Mouse (Mus musculus) MEL (cell line): Measurements from ENCODE around the gene Bcl6b. TPM values are rescaled to one million over a fixed set of nuclear protein-coding genes. Genes with fewer than 3 reads are reported as not detected.
A peak's percentile ranks its signal among the peaks of the same experiment; 100 is the strongest.

Experiments used
- DNase-seq: peaks from one replicate; pipeline ENCODE4 v3.0.0; 2011; ENCODE audit warnings: low read depth, low spot score
- H3K27ac ChIP-seq: 2 replicates; pipeline ENCODE4 v1.5.1; 2012; ENCODE audit warnings: low read depth, mild to moderate bottlenecking, control low read depth, low read length, moderate library complexity; ENCODE audit not compliant: control insufficient read depth
- H3K27me3 ChIP-seq, 2 experiments: fragments of 150-350 bp in 1 of 2; sonication (generic) in 1 of 2; 2 replicates each; pipeline ENCODE4 v1.6.1; 2012; ENCODE audit warnings: low read length in 2 of 2, mild to moderate bottlenecking in 2 of 2, improper control_type of control experiment in 1 of 2, moderate library complexity in 1 of 2; ENCODE audit not compliant: insufficient read depth in 2 of 2, control insufficient read depth in 1 of 2
- H3K36me3 ChIP-seq, 2 experiments: 2 replicates each; pipeline ENCODE4 v1.6.1; 2012 to 2014; ENCODE audit warnings: low read length in 2 of 2, improper control_type of control experiment in 1 of 2, inconsistent platforms in 1 of 2, mild to moderate bottlenecking in 1 of 2; ENCODE audit not compliant: insufficient read depth in 2 of 2, control insufficient read depth in 1 of 2
- H3K4me1 ChIP-seq, 2 experiments: fragments of 150-350 bp in 1 of 2; sonication (generic) in 1 of 2; 2 replicates each; pipeline ENCODE4 v1.6.1; 2012; ENCODE audit warnings: low read length in 2 of 2, improper control_type of control experiment in 1 of 2, mild to moderate bottlenecking in 1 of 2; ENCODE audit not compliant: insufficient read depth in 2 of 2, control insufficient read depth in 1 of 2
- H3K4me3 ChIP-seq, 2 experiments: fragments of 150-350 bp in 1 of 2; sonication (generic) in 1 of 2; 2 replicates each; pipeline ENCODE4 v1.5.1; 2012; ENCODE audit warnings: low read depth in 2 of 2, low read length in 2 of 2, mild to moderate bottlenecking in 2 of 2, moderate library complexity in 2 of 2, control low read depth in 1 of 2, improper control_type of control experiment in 1 of 2; ENCODE audit not compliant: control insufficient read depth in 1 of 2, insufficient read depth in 1 of 2
- H3K79me2 ChIP-seq: 2 replicates; pipeline ENCODE4 v1.6.1; 2012; ENCODE audit warnings: mild to moderate bottlenecking, low read length, moderate library complexity; ENCODE audit not compliant: control insufficient read depth, poor library complexity, insufficient read depth
- H3K9ac ChIP-seq: 2 replicates; pipeline ENCODE4 v1.6.1; 2012; ENCODE audit warnings: low read depth, mild to moderate bottlenecking, control low read depth, low read length, moderate library complexity; ENCODE audit not compliant: control insufficient read depth, poor library complexity, severe bottlenecking
- H3K9me3 ChIP-seq: fragments of 150-350 bp; sonication (generic); replicated peaks from 2 replicates; pipeline ENCODE4 v1.6.1; 2012; ENCODE audit warnings: mild to moderate bottlenecking, low read length, improper control_type of control experiment, moderate library complexity; ENCODE audit not compliant: insufficient read depth
- BHLHE40 ChIP-seq: IDR thresholded peaks from 2 replicates; pipeline ENCODE4 v1.6.1; 2012; ENCODE audit warnings: low read depth, mild to moderate bottlenecking, inconsistent platforms, low read length, improper control_type of control experiment, borderline replicate concordance
- CHD2 ChIP-seq: IDR thresholded peaks from 2 replicates; pipeline ENCODE4 v1.6.1; 2011; ENCODE audit warnings: low read length, improper control_type of control experiment
- CTCF ChIP-seq, 3 experiments: IDR thresholded peaks in 2 of 3; conservative IDR thresholded peaks in 1 of 3; 2 replicates each; pipeline ENCODE4 v1.5.1; 2011 to 2012; ENCODE audit warnings: low read length in 3 of 3, low read depth in 2 of 3, mild to moderate bottlenecking in 2 of 3, improper control_type of control experiment in 1 of 3, inconsistent platforms in 1 of 3, mixed read lengths in 1 of 3, moderate library complexity in 1 of 3; ENCODE audit not compliant: control insufficient read depth in 1 of 3, insufficient read depth in 1 of 3, poor library complexity in 1 of 3, severe bottlenecking in 1 of 3
- E2F4 ChIP-seq: IDR thresholded peaks from 2 replicates; pipeline ENCODE4 v1.6.1; 2011; ENCODE audit warnings: low read depth, low read length, improper control_type of control experiment, borderline replicate concordance
- ELF1 ChIP-seq: IDR thresholded peaks from 2 replicates; pipeline ENCODE4 v1.6.1; 2014; ENCODE audit warnings: low read depth, mild to moderate bottlenecking, inconsistent platforms, low read length, improper control_type of control experiment, moderate library complexity
- EP300 ChIP-seq, 2 experiments: IDR thresholded peaks; 2 replicates each; pipeline ENCODE4 v1.6.1; 2011; ENCODE audit warnings: improper control_type of control experiment in 2 of 2, low read length in 2 of 2, low read depth in 1 of 2, mild to moderate bottlenecking in 1 of 2
- ETS1 ChIP-seq: IDR thresholded peaks from 2 replicates; pipeline ENCODE4 v1.6.1; 2012; ENCODE audit warnings: low read depth, mild to moderate bottlenecking, inconsistent platforms, low read length, improper control_type of control experiment, moderate library complexity
- GABPA ChIP-seq: IDR thresholded peaks from 2 replicates; pipeline ENCODE4 v1.6.1; 2012; ENCODE audit warnings: low read depth, mild to moderate bottlenecking, inconsistent platforms, low read length, improper control_type of control experiment, moderate library complexity
- HCFC1 ChIP-seq: IDR thresholded peaks from 2 replicates; pipeline ENCODE4 v1.6.1; 2012; ENCODE audit warnings: low read depth, mild to moderate bottlenecking, inconsistent platforms, low read length, improper control_type of control experiment, moderate library complexity
- JUND ChIP-seq: IDR thresholded peaks from 2 replicates; pipeline ENCODE4 v1.6.1; 2011; ENCODE audit warnings: low read depth, mild to moderate bottlenecking, improper control_type of control experiment, low read length
- KAT2A ChIP-seq: conservative IDR thresholded peaks from 2 replicates; pipeline ENCODE4 v1.6.1; 2012; ENCODE audit warnings: low read depth, low read length, improper control_type of control experiment, inconsistent platforms
- MAFK ChIP-seq: IDR thresholded peaks from 2 replicates; pipeline ENCODE4 v1.6.1; 2011; ENCODE audit warnings: low read depth, mild to moderate bottlenecking, low read length, improper control_type of control experiment, borderline replicate concordance
- MAX ChIP-seq: IDR thresholded peaks from 2 replicates; pipeline ENCODE4 v1.6.1; 2011; ENCODE audit warnings: low read length, improper control_type of control experiment
- MAZ ChIP-seq: IDR thresholded peaks from 2 replicates; pipeline ENCODE4 v1.6.1; 2012; ENCODE audit warnings: low read depth, mild to moderate bottlenecking, inconsistent platforms, low read length, improper control_type of control experiment
- MXI1 ChIP-seq: IDR thresholded peaks from 2 replicates; pipeline ENCODE4 v1.6.1; 2011; ENCODE audit warnings: mild to moderate bottlenecking, low read depth, low read length, improper control_type of control experiment
- MYC ChIP-seq: IDR thresholded peaks from 2 replicates; pipeline ENCODE4 v1.6.1; 2011; ENCODE audit warnings: low read depth, mild to moderate bottlenecking, low read length, improper control_type of control experiment, moderate library complexity
- NELFE ChIP-seq: IDR thresholded peaks from 2 replicates; pipeline ENCODE4 v1.6.1; 2011; ENCODE audit warnings: low read depth, low read length, improper control_type of control experiment
- NRF1 ChIP-seq: IDR thresholded peaks from 2 replicates; pipeline ENCODE4 v1.6.1; 2014; ENCODE audit warnings: low read depth, mild to moderate bottlenecking, inconsistent platforms, low read length, improper control_type of control experiment, moderate library complexity; ENCODE audit not compliant: poor library complexity, insufficient read depth, severe bottlenecking
- POLR2A ChIP-seq, 2 experiments: IDR thresholded peaks; 2 replicates each; pipeline ENCODE4 v1.6.1; 2011 to 2012; ENCODE audit warnings: low read length in 2 of 2, mild to moderate bottlenecking in 2 of 2, control low read depth in 1 of 2, improper control_type of control experiment in 1 of 2, low read depth in 1 of 2, moderate library complexity in 1 of 2; ENCODE audit not compliant: control insufficient read depth in 1 of 2, insufficient read depth in 1 of 2, poor library complexity in 1 of 2
- POLR2AphosphoS2 ChIP-seq: IDR thresholded peaks from 2 replicates; pipeline ENCODE4 v1.6.1; 2011; ENCODE audit warnings: low read length, improper control_type of control experiment
- POLR2AphosphoS5 ChIP-seq: IDR thresholded peaks from 2 replicates; pipeline ENCODE4 v1.6.1; 2012; ENCODE audit warnings: low read depth, borderline replicate concordance, mild to moderate bottlenecking, inconsistent platforms, low read length, moderate library complexity, mixed read lengths
- RCOR1 ChIP-seq: IDR thresholded peaks from 2 replicates; pipeline ENCODE4 v1.6.1; 2012; ENCODE audit warnings: low read depth, mild to moderate bottlenecking, inconsistent platforms, low read length, improper control_type of control experiment
- SIN3A ChIP-seq: IDR thresholded peaks from 2 replicates; pipeline ENCODE4 v1.6.1; 2012; ENCODE audit warnings: low read length, improper control_type of control experiment, inconsistent platforms
- TBP ChIP-seq: IDR thresholded peaks from 2 replicates; pipeline ENCODE4 v1.8.0; 2011; ENCODE audit warnings: low read depth, low read length, improper control_type of control experiment
- TCF12 ChIP-seq: IDR thresholded peaks from 2 replicates; pipeline ENCODE4 v1.6.1; 2014; ENCODE audit warnings: low read depth, mild to moderate bottlenecking, inconsistent platforms, low read length, improper control_type of control experiment, moderate library complexity
- UBTF ChIP-seq: IDR thresholded peaks from 2 replicates; pipeline ENCODE4 v1.6.1; 2012; ENCODE audit warnings: low read depth, mild to moderate bottlenecking, inconsistent platforms, low read length, improper control_type of control experiment, moderate library complexity, borderline replicate concordance; ENCODE audit not compliant: insufficient read depth
- USF1 ChIP-seq: IDR thresholded peaks from 2 replicates; pipeline ENCODE4 v1.6.1; 2014; ENCODE audit warnings: low read depth, mild to moderate bottlenecking, inconsistent platforms, low read length, improper control_type of control experiment, moderate library complexity
- USF2 ChIP-seq, 2 experiments: IDR thresholded peaks; 2 replicates each; pipeline ENCODE4 v1.6.1; 2011 to 2012; ENCODE audit warnings: improper control_type of control experiment in 2 of 2, low read length in 2 of 2, borderline replicate concordance in 1 of 2, inconsistent platforms in 1 of 2, low read depth in 1 of 2, mild to moderate bottlenecking in 1 of 2; ENCODE audit not compliant: insufficient read depth in 1 of 2
- ZKSCAN1 ChIP-seq: IDR thresholded peaks from 2 replicates; pipeline ENCODE4 v1.6.1; 2012; ENCODE audit warnings: low read depth, mild to moderate bottlenecking, inconsistent platforms, low read length, improper control_type of control experiment, moderate library complexity
- ZMIZ1 ChIP-seq: IDR thresholded peaks from 2 replicates; pipeline ENCODE4 v1.6.1; 2012; ENCODE audit warnings: low read depth, mild to moderate bottlenecking, inconsistent platforms, low read length, improper control_type of control experiment, moderate library complexity
- ZNF384 ChIP-seq: IDR thresholded peaks from 2 replicates; pipeline ENCODE4 v1.6.1; 2012; ENCODE audit warnings: low read depth, mild to moderate bottlenecking, inconsistent platforms, low read length, improper control_type of control experiment
- polyA plus RNA-seq, 2 experiments: library from polyadenylated mRNA; stranded (reverse) in 1 of 2; unstranded in 1 of 2; fragments of >175 nt in 1 of 2; fragments of >200 nt in 1 of 2; gene quantifications; 2 replicates each; pipeline versions ENCODE4 v1.2.1 to v1.2.4; 2012; ENCODE audit warnings: low replicate concordance in 2 of 2, low read depth in 1 of 2; ENCODE audit not compliant: insufficient read length in 2 of 2, insufficient read depth in 1 of 2, missing spikeins in 1 of 2
- total RNA-seq: library from RNA; depleted of rRNA; stranded (reverse); fragments of 300-350 nt; gene quantifications from 2 replicates; pipeline ENCODE4 v1.2.3, GENCODE M21; 2012

Bcl6b gene
- total and polyA plus RNA-seq, 3 experiments = not detected

DNA sequence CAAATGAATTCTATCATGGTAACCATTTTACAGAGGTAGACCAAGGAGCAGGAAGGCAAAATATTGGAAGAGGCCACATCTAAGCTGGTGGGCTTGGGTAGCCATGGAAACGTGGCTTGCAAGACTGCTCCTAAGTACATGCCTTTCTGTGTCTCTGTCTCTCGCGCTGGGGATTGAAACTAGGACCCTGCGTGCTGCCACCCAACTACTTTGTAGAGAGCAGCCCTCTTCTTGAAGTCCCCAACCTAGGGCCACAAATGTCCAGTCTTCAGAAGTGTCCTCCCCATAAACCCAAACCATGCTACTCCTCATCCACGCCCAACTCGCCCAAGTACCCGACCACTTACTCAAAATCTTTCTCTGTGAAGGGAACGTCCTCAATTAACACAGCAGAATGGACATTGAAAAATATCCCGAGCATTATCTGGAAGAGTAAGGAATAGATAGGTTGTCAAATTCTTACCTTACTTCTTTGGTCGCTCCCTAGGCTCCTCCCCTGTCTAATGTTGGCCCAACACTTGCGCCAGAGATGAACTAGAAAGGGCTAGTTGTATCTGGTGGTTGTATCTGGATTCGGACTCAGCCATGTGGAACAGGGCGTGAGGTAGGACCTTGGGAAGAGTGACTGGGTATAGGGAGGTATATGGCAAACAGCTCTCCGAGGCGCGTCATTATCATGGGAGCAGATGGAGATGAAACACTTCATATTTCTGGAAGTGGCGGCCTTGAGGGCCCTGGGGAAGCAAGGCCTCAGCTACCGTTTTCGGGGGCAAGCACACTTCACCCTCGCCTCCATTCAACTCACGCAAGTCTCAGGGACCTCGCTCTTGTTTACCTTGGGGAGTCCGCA is 9.2 kb upstream of the Bcl6b start:
- H3K4me1 ChIP-seq = peaks cover 0 to 7% of the 10 kb centered on the region in 2 experiments; a peak in 3 of 4 replicates

DNA sequence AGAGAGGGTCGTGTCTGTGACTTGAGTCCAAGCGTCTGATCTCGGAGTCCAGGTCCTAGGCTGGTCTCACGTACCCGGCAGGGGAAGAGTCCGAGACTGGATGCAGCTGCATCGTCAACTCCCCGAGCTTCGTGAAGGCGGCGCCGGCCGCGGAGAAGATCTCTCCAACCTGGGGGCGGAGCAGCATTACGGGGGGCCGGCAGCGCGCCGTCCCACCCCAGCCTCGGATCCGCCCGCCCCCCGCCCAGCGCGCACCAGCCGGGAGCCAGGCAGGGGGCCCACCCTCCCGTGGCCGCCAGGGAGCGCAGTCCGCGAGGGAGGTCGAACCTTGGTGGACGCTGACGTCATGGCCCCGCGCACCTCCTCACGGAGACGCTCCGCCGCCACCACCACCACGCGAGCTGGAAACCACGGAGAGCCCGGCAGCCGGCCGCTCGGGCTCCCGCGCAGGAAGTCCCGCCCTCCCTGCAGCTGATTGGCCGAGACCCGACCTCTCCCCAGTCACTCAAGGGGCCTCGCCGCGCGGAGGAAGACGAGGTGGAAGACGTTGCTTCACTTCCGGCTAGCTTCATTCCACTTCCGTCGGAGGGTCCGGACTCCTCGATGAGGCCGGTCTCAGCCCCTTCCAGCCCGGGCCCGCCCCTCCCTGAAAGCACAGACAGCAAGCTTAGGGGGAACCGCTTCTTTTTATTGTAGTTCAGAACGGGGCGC is 8.0 kb upstream of the Bcl6b start, which contains the start of gene 0610010K14Rik:
Gene 0610010K14Rik, minus strand, starts transcription at position 458 of the 711 bp plus-strand sequence.
- Histone ChIP-seq H3K27ac (peak within 1 kb of the TSS; percentile 93), H3K9me3 (no peaks in the 10 kb centered on the region), H3K9ac (peak within 1 kb of the TSS; percentile 87), H3K79me2 (peaks cover 17% of the 10 kb centered on the region), H3K4me1 (peaks cover 0 to 7% of the 10 kb centered on the region in 2 experiments; a peak in 3 of 4 replicates), H3K36me3 (peaks cover 0 to 6% of the 10 kb centered on the region in 2 experiments; a peak in 1 of 4 replicates), H3K27me3 (no peaks in the 10 kb centered on the region), H3K4me3 (peak within 1 kb of the TSS; percentile 87 to 92)
- peak; percentile 99 for DNase-seq
- TF ChIP-seq ZMIZ1 (peak; percentile 63; the same call in 1 of the 2 replicates), POLR2A (IDR thresholded peaks at IDR 0.05; ENCODE audit: control insufficient read depth in 1 of 2, insufficient read depth in 1 of 2, low read depth in 1 of 2, low read length in 2 of 2, poor library complexity in 1 of 2) (peak; percentile 92 to 94), TCF12 (peak; percentile 96), KAT2A (peak; percentile 76; the same call in 1 of the 2 replicates), ELF1 (peak; percentile 72; the same call in 1 of the 2 replicates), UBTF (no peak), HCFC1 (peak; percentile 87), CHD2 (no peak), RCOR1 (peak; percentile 42; the same call in 1 of the 2 replicates), SIN3A (peak; percentile 72), TBP (peak; percentile 98), POLR2AphosphoS2 (peak; percentile 98), MAFK (no peak), USF1 (peak; percentile 60; the same call in 1 of the 2 replicates), POLR2AphosphoS5 (no peak), ZNF384 (no peak), ZKSCAN1 (no peak), E2F4 (no peak; the same call in 1 of the 2 replicates), MYC (peak; percentile 66; the same call in 1 of the 2 replicates), GABPA (no peak)

More for the DNA sequence above, 9.2 kb upstream of the Bcl6b start:
- peaks cover 17% of the 10 kb centered on the region for H3K79me2 ChIP-seq
- H3K9ac ChIP-seq = peak overlapping the region; percentile 82
- peaks cover 0 to 2% of the 10 kb centered on the region in 2 experiments; a peak in 1 of 4 replicates for H3K27me3 ChIP-seq
- H3K36me3 ChIP-seq = peaks cover 0 to 6% of the 10 kb centered on the region in 2 experiments; a peak in 1 of 4 replicates
- peak overlapping the region; percentile 87 to 92 for H3K4me3 ChIP-seq
- peak; percentile 73 for DNase-seq
- H3K27ac ChIP-seq = peak overlapping the region; percentile 93
- no peaks in the 10 kb centered on the region for H3K9me3 ChIP-seq
- TF ChIP-seq JUND (no peak), NRF1 (no peak), E2F4 (no peak), TBP (no peak), NELFE (no peak), MYC (peak; percentile 37; the same call in 1 of the 2 replicates), TCF12 (0 out of 2 replicates have a peak, but pooled peaks have one; percentile 19), MAZ (no peak), MXI1 (peak; percentile 16), ZKSCAN1 (no peak), ETS1 (no peak), EP300 (IDR thresholded peaks at IDR 0.05; ENCODE audit: low read depth in 1 of 2, low read length in 2 of 2) (no peak; a peak in 1 of 4 replicates), ELF1 (0 out of 2 replicates have a peak, but pooled peaks have one; percentile 16), HCFC1 (0 out of 2 replicates have a peak, but pooled peaks have one; percentile 31), BHLHE40 (0 out of 2 replicates have a peak, but pooled peaks have one; percentile 24), CTCF (IDR thresholded peaks at IDR 0.05 in 2 of 3, conservative IDR thresholded peaks at IDR 0.05 in 1 of 3; ENCODE audit: control insufficient read depth in 1 of 3, insufficient read depth in 1 of 3, low read depth in 2 of 3, low read length in 3 of 3, poor library complexity in 1 of 3, severe bottlenecking in 1 of 3) (no peak), USF2 (IDR thresholded peaks at IDR 0.05; ENCODE audit: borderline replicate concordance in 1 of 2, insufficient read depth in 1 of 2, low read depth in 1 of 2, low read length in 2 of 2) (no peak), MAX (peak; percentile 49)
- TF ChIP-seq, all 39 proteins: peak for 7
